Mouse (Mus musculus) megakaryocyte progenitor cell, adult 5-6 weeks (primary cell): ENCODE measurements around the gene Meox1. TPM values are rescaled to one million over a fixed set of nuclear protein-coding genes. Genes with fewer than 3 reads are reported as not detected.
A peak's percentile ranks its signal among the peaks of the same experiment; 100 is the strongest.

Source experiments
- ATAC-seq: replicated peaks from 2 replicates; pipeline ENCODE4 v1.8.0; 2016; ENCODE audit warnings: mild to moderate bottlenecking, moderate TSS enrichment, inconsistent platforms; ENCODE audit not compliant: poor library complexity
- total RNA-seq, 2 experiments: library from RNA; stranded (forward) in 1 of 2; stranded (reverse) in 1 of 2; fragments of 157-497, 149-512 nt in 1 of 2; fragments of 200-1000 nt in 1 of 2; gene quantifications; 2 replicates each; pipeline versions ENCODE4 v1.2.3 to v1.2.4; 2015 to 2017

Meox1 gene
- total RNA-seq, 2 experiments from 2014 or later: not detected

DNA sequence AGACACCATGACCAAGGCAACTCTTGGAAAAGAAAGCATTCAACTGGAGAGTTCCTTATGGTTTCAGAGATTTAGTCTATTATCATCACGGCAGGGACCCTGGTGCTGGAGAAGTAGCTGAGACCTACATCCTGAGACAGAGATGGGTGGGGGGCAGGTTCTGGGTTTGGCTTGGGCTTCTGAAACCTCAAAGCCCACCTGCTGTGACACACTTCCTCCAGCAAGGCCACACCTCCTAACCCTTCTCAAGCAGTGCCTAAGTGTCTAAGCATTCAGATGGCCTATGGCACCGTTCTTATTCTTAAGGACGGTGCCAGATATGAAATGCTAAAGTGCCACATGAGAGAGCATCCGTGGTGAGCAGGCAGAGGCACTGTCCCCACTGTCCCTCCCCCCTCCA, 4.2 kb upstream of the Meox1 start:
- ATAC-seq: no peak

DNA sequence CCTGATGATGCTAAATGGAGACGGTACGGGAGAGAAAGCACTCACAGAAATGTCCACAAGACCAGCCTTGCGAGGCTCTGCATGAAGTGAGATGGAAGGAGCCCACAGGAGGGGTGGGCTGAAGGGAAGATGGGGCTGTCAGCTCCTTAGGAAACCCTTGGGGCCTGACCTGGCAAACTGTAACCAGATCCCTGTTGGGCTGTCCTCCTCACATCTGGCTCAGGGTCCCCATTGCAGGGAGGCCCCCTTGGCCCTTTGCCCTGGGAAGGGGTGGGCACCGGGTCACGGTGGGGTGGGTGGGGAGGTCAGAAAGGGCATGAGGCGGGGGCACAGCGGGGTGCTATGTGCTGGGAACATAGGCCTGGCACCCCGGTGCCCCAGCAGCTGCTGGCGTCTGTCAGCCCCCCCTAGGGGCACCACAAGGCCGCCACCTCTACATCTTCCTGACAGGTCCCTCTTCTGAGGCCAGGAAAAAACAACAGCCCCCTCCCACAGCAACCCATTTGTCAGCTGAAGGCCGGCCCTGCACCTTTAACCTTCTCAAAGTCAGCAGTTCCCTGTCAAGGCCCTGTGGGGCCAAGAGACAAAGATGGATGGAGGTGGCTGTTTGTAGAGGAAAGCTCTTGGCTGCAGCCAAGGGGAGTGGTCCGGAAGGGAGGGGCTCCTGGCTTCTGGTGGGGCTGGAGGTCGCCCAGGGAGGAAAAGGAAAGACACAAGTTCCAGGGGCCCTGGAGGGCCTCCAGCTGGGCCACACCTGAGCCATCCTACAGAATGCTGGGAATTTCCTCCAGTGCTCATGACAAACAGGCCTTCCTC, 2.6 kb upstream of the Meox1 start:
- ATAC-seq: no peak

DNA sequence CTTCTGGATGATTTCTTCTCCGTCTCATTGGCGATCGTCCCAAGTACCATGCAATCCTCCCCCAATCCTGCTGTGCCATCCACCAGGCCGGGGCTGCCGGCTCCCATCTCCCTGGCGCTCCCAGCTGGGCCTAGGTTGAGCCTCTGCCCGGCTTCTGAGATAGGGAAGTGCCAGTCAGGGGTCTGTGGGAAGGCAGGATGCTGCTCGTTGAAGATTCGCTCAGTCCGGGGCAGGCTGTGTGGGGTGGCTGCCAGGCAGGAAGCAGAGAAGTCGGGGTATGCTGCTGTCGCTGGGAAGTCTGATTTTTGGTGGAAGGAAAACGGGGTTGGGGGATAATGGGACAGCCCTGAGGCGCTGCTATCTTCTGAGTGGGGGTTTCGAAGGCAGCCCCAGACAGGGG, 614 bp downstream of the Meox1 start:
- ATAC-seq: no peak

DNA sequence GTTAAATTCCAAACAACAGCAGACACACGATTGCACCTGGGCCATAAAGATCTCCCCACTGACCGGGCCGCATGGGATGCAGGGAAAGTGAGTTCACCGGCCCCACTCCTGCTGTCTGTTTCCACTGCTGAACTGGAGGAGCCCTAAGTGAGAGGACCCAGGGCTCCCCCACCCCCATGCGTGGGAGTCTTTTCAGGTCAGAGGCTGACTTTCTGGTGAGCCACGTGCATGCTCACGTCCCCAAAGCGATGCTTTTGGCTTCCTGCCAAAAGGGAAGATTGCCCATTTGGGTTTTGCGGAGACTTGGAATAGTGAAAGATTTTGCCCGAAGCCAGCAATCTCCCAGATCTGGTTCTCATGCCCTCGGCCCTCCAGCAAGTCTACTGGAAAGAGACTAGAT, 2.7 kb downstream of the Meox1 start:
- ATAC-seq: no peak

DNA sequence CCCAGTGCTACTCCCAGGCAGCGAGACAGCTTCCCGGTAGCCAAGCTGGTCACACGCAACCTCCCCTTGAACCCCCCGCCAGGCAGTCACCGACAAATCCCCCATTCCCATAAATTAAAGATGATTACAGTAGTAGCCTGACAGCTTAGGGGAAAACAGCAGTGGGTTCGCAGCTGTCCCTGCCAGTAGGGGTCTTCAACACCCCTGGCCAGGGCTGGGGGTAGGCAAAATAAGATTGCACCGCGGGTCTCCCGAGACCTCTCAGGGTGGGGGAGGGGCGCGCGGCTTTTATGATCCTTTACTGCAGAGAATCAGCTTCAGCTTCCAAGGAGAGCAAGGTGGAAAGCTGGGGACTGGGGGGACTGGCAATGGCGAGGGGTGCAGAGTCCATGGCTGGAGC, 4.4 kb downstream of the Meox1 start:
- ATAC-seq: no peak

DNA sequence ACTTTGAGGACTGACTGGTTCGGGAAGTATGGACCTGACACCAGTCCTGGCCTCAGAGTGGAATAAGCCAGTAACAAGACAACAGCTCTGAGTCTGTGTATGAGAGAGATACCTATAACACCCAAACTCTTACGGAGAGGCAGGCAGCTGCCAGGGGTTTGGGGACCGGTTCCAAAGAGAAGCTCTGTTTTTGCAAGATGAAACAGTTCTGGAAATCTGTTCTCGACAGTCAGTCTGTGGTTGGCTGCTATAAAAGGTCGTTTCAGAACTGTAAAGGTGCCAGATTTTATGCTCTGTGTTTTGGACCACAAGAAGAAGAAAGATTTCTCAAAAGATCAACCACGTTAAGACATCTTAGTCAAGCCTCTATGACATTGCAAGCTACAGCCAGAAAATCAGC, 5.4 kb downstream of the Meox1 start:
- ATAC-seq: no peak

DNA sequence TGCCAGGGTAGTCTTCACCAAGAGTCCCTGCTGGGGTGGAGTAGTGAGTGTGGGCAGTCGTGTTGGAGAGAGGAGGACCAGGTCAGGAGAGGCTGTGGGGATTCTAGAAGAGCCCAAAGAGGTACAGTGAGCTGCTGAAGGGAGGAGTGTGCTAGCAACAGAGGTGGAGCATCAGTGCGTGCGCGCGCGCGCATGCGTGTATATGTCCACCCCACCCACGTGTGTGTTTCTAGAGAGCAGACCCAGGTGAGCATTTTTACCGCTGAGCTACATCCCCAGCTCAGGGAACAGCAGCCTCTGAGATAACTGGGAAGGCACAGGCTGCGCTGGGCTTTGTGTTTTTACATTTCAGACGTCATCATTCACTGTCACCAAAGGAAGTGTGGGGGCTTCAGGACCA, 7.7 kb downstream of the Meox1 start:
- ATAC-seq: no peak

DNA sequence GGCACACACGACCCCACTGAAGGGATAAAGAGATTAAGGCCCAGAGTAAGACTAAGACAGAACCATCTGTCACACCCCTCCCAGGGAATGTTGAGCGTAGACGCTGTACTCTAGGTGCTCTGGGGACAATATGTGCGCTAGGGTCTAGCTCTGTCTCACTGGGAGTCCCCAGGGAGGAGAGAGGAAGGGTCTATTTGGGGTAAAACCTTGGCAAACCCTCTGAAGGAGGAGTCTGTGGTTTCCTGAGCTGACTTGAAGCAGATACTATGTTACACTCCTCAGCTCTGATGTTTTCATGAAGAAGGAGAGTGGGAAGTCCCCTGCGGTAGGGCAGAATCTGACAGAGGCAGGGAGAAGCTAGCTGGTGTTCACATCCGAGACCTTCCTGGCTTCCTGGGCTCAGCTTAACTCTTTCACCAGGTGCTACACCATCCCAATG, 8.3 kb downstream of the Meox1 start:
- ATAC-seq: no peak

DNA sequence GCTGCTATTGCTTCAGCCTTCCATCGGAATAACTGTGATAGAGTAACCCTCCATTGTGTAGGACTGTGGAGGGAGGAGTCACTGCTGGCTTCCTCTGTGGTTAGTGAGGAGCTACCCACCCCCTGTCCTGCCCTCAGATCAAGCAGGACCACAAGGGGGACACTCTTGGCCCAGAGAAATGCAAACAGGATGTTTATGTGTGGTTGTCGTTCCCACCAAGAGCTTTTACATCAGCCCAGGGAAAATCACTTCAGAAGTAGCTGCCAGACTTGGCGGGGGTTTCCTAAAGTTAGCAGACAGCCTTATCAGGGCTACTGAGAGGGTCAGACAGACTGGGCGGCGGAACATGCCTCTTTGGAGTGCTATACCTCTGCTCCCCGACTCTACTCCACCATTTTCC, 8.9 kb downstream of the Meox1 start:
- no peak for ATAC-seq

DNA sequence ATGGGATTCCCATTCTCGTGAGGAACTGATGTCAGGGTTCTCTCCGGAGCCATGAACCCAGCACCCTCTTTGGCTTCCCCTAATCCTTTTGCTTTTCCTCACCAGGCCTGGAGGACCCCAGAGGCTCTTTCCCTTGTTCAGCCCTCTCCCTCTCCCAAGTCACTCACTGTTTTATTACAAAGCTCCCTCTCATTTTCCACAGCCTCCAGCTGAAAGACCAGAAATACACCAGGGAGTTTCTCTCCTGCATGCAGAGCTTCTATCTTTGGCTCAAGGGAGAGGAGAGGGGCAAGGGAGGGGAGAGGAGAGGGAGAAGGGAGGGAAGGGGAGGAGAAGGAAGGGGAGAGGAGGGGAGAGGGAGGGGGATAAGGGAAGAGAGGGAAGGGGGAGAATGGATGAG, 10.3 kb downstream of the Meox1 start:
- no peak for ATAC-seq

DNA sequence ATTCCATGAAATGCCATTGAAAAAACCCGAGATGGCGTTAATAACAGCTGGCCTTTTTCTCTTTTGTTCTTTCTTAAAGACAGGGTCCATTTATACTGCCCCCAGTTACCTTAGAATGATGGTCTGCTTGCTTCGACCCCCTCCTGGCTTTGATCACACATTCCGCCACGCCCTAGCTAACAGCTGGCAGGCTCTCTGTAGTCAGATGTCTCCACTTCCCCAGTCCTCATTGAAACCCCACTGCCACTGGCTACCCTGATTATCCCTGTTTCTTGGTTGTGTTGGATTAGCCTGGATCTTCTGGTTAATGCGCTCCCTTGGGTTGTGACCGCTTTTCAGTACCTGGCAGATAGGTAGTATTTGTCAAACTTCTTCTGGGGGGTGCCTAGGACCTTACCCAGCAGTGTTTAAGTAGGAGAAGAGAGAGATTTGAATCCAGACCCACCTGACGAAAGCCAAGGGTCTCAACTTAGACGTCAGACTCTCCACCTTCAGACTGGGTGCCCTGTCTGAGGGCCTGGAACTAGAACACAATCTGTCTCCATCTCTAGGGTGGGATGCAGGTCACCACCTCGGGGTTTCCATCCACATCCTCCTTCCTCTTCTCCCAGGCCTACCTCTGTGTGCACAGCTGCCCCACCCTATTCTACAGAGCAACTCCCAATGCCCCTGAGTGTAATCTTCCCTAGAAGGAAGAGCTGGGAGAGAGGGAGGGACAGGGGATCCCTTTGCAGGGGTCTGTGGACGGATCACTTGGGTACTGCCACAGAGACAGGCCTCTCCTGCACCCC, 11.5 kb downstream of the Meox1 start:
- ATAC-seq: no peak

DNA sequence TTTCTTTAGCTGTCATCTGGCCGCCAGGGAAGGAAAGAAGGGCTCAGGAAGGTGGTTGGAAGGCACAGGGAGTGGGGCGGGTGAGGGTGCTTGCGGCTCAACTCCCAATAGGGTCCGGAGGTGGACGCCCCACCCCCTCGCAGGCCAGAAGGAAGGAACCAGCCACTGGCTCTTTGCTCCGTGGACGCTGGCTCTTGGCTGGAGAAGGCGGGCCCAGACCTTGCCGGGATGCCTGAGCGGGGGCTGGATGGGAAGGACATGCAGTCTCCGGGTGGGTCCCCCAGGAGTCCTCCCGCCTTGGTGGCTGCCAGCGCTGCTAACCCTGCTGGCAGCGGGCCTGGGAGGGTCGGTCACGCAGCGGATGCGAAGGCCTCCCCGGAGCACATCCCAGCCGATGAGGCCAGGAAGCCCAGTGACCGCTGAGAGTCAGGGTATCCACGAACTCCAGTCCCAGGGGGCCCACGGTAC, 12.5 kb downstream of the Meox1 start:
- ATAC-seq: 0 out of 2 replicates have a peak, but pooled peaks have one; percentile 26

DNA sequence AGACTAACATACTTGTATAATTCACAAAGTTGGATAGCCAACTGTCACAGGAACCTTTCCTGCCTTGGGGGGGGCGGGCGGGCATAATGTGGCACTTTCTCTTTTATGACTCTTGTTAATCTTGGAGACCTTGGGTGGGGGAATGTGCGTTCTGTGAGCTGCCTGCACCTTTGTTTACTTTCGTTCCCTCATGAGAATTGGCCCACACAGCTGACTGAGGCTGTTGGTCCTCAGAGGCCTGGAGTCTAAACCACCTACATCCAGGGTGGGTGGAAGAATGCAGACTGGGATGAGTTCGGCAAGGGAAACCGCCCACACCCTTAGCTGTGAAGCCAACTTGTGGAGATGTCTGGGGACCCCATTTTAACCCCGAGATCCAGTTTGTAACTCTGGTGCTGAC, 13.0 kb downstream of the Meox1 start:
- ATAC-seq: no peak

DNA sequence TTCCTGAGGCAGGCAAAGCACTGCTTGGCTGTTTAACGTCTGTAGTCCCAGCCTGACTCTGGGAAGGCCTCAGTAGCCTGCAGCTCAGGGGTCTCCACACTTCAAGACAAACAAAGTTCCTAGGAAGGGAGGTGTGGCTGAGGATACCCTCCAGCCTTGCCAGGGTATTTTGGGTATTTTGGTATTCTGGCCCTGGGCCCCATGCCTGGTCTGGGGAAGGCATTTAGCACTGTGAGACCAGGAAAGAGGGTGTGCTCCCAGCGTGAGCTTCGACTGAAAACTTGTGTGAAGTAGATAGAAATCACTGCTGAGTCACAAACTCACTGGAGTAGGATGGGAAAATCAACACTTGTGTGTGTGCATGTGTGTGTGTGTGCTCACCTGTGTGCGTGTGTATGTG, 14.5 kb downstream of the Meox1 start:
- ATAC-seq: no peak

DNA sequence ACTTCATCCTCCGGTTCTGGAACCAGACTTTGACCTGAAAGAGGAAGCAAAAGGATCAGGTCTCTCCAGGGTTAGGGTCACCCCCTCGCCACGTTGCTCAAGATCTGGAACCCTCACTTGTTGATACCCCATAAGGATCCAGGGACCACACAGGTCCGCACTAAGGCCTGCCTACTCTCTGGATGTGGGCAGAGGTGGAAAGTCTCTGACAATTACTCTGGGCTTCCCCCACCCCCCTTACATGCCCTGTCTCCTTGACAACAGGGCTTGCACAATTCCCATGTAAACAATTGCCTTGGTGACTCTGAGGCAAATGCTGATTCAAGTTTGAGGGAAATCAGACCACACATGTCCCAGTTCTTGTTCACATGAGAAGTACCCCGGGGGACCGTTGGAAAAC, 15.5 kb downstream of the Meox1 start:
- peak; percentile 29; the same call in 1 of the 2 replicates for ATAC-seq

DNA sequence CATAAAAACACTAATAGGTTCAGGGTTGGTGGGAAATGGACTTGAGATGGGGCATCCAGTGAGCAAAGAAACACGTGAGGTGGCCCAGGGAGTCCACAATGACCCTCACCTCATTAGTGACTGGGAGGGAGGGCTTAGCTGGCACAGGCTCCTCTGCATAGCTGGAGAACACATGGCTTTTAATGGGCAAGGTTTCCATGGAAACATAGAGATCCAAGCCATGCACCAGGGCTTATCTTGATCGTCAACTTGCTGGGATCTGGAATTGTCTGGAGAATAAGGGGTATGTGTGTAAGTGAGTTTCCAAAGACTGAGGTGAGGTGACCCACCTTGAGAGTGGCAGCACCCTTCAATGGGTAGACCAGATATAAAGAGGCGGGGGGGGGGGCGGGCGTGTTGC, 19.2 kb downstream of the Meox1 start:
- ATAC-seq: no peak

DNA sequence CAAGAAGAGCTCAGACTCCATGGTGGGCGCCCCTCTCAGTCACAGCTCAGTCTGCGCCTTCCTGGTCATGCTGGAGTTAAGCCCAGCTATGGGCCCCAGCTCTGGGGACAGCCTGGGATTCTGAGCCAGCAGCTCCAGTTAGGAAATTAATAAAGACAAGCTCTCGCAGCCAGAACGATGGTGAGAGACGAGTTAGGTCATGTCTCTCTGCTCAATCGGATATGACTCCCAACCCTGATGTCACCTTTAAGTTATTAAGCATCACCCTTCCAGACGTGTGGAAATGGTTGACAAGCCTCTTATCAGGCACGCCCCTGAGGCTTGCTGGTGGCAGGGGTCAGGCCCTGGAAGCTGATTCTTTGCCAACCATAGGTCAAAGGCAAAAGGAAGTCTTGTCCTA, 20.3 kb downstream of the Meox1 start:
- ATAC-seq: no peak

DNA sequence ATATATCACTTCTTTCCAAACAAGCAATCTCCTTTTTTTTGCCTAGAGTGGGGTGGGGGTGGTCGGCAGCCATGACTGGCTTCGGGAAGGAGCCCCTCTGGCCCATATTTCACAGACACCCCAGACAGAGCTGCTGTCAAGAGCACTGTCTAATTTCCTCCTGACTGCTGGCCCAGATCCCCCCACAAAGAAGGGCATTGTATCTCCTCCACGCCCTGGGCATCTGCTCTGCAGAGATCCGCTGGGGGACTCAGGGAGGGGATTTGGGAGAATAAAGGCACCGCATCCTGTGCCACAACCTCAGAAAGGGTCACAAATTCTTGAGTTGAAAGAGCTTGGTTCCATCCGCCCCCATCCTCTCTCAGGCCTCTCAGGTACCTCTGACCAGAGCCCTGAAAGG, 22.7 kb downstream of the Meox1 start:
- ATAC-seq: no peak

DNA sequence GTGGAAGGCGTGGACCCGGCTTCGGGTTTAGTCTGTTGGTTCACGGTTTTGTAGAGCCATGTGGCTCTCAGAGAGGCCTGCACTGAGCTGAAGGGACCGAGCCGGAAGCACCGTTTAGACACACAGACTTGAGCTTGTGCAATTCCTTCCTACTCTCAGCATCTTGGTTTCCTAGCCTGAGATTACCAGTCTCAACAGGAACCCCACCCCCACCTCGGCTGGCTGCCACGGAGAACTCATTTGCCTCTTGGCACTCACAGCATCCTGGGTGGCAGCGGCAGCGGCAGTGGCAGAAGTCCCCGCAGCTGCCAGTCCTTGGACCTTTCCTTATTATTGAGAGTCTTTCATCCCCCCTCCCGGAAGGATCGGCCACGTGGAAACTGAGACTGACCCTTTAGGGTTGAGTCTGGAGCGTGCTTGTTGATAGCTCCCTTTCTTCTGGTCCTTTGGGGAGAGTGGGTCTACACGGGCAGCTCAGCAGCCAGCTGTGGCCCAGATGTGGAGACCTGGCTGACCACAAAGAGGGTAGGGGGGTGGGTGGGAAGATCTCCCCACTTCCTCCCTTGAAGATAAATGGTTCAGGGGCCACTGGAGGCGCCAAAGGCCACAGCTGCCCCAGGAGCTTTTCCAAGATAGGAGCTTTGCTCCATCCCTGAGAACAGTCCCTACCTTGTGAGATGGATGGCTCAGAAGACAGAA, 24.0 kb downstream of the Meox1 start:
- peak; percentile 85 for ATAC-seq

DNA sequence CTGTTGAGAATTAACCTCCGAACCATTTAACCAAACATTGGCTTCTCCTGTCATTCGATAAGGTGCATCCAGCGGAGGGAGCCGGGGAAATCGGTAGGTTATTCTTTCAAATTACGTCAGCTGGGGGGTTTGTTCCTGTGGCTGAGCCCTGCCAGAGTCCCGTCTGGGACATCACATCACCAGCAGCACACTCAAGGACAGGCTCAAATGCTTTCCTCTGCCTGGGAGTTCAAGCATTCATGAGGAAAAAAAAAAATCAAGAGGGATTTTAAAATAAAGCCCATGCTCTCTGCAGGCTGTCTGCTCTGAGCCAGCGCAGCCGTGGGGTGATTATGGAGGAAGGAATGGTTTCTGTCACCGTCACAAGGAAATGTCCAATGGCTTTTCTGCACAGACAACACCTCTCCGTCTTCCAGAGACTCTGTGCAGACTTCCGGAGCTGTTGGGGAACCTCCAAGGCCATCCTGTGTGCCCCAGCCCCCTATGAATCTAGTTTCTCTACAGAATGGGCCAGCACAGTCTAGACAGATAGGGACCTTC, 26.6 kb downstream of the Meox1 start:
- ATAC-seq: no peak

DNA sequence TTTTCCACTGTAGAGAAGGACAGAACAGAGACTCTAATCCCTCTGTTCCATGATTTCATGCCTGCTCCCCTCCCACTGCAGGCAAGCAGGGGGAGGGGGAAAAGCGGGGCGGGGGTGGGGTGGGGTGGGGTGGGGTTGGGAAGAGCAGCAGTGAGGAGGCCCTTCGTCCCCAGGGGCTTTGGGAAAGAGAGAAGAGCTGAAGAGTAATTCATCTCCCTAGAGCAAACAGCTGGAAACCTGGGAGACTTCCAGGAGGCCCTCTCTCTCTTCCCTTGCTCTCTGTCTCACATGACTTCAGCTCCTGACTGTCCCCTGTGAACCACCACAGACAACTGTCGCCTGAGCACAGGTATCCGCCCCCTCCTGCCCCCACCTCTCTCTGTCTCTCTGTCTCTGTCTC, 35.4 kb downstream of the Meox1 start:
- no peak for ATAC-seq
